Mouse (Mus musculus) midbrain, embryonic 16.5 days (tissue): Measurements from ENCODE around the gene 1110017D15Rik. TPM values are rescaled to one million over a fixed set of nuclear protein-coding genes. Genes with fewer than 3 reads are reported as not detected.

Experiments
- ATAC-seq: fragments of 200-750 bp; cut with Nextera tagmentation; 2 replicates; pipeline ENCODE4 v1.8.0; 2017; ENCODE audit warnings: moderate TSS enrichment
- H3K27ac ChIP-seq: fragments of 300-500 bp; sonication (generic); 2 replicates; pipeline ENCODE4 v1.5.1; 2014; ENCODE audit warnings: mild to moderate bottlenecking, low read length, mixed read lengths
- H3K27me3 ChIP-seq: fragments of 300-500 bp; sonication (generic); 2 replicates; pipeline ENCODE4 v1.6.1; 2014; ENCODE audit warnings: low read depth, low read length, mixed read lengths; ENCODE audit not compliant: control insufficient read depth, insufficient read depth
- H3K36me3 ChIP-seq: fragments of 300-500 bp; sonication (generic); 2 replicates; pipeline ENCODE4 v1.6.1; 2014; ENCODE audit warnings: mild to moderate bottlenecking, low read length, moderate library complexity, mixed read lengths; ENCODE audit not compliant: control insufficient read depth, insufficient read depth
- H3K4me1 ChIP-seq: fragments of 300-500 bp; sonication (generic); 2 replicates; pipeline ENCODE4 v1.6.1; 2014; ENCODE audit warnings: mild to moderate bottlenecking, low read length, mixed read lengths; ENCODE audit not compliant: control insufficient read depth, insufficient read depth
- H3K4me2 ChIP-seq: fragments of 300-500 bp; sonication (generic); 2 replicates; pipeline ENCODE4 v1.6.1; 2014; ENCODE audit warnings: mild to moderate bottlenecking, low read length, mixed read lengths
- H3K4me3 ChIP-seq: fragments of 300-500 bp; sonication (generic); 2 replicates; pipeline ENCODE4 v1.5.1; 2014; ENCODE audit warnings: low read depth, mild to moderate bottlenecking, low read length, moderate library complexity, mixed read lengths
- H3K9ac ChIP-seq: fragments of 300-500 bp; sonication (generic); 2 replicates; pipeline ENCODE4 v1.6.1; 2014; ENCODE audit warnings: low read depth, low read length, mixed read lengths
- H3K9me3 ChIP-seq: fragments of 300-500 bp; sonication (generic); replicated peaks from 2 replicates; pipeline ENCODE4 v1.6.1; 2014; ENCODE audit warnings: mild to moderate bottlenecking, low read length, mixed read lengths; ENCODE audit not compliant: control insufficient read depth, poor library complexity, severe bottlenecking
- WGBS: fragments of 180-500 bp; shearing (Covaris S2); extraction: QIAGEN DNeasy Blood & Tissue Kit; methylation state at CpG from one replicate; pipeline ENCODE4 v1.1.7; 2014; 5-methylcytosine and 5-hydroxymethylcytosine counted together
- polyA plus RNA-seq: library from polyadenylated mRNA; unstranded; fragments of >200 nt; fragmentation: Nextera tagmentation; extraction: Ambion mirVana; gene quantifications from 2 replicates; pipeline ENCODE4 v1.2.1, GENCODE M21; 2015

1110017D15Rik gene
- polyA plus RNA-seq, 1 experiment from 2014 or later = 18.5 TPM

GRCm38 (mm10) chr4:41498921-41499391 is 18.2 kb downstream of the 1110017D15Rik start:
- no peak for ATAC-seq
- H3K36me3 ChIP-seq = no peaks in the 10 kb centered on the region; the same call in 1 of the 2 replicates
- no peak overlapping the region for H3K27ac ChIP-seq
- 10% methylated on average over 43 of the region's 43 CpGs for WGBS
- peaks cover 49% of the 10 kb centered on the region for H3K27me3 ChIP-seq
- H3K9ac ChIP-seq = peak overlapping the region; percentile 53; the same call in 1 of the 2 replicates
- H3K4me3 ChIP-seq = peak overlapping the region; percentile 36
- no peaks in the 10 kb centered on the region for H3K9me3 ChIP-seq
- H3K4me2 ChIP-seq = peak overlapping the region; percentile 61
- H3K4me1 ChIP-seq = peaks cover 13% of the 10 kb centered on the region; the same call in 1 of the 2 replicates

GRCm38 (mm10) chr4:41497995-41498845 is 18.9 kb downstream of the 1110017D15Rik start:
- peak; percentile 4; the same call in 1 of the 2 replicates for ATAC-seq
- Histone ChIP-seq H3K27me3 (peaks cover 49% of the 10 kb centered on the region), H3K9ac (peak overlapping the region; percentile 54), H3K27ac (no peak overlapping the region), H3K9me3 (no peaks in the 10 kb centered on the region), H3K36me3 (no peaks in the 10 kb centered on the region; the same call in 1 of the 2 replicates), H3K4me2 (peak overlapping the region; percentile 61), H3K4me1 (peaks cover 13% of the 10 kb centered on the region; the same call in 1 of the 2 replicates), H3K4me3 (peak overlapping the region; percentile 36)
- 11% methylated on average over 72 of the region's 72 CpGs for WGBS

GRCm38 (mm10) chr4:41497579-41497978 is 19.6 kb downstream of the 1110017D15Rik start:
- no peaks in the 10 kb centered on the region for H3K9me3 ChIP-seq
- peaks cover 8% of the 10 kb centered on the region; the same call in 1 of the 2 replicates for H3K4me1 ChIP-seq
- peak overlapping the region; percentile 54 for H3K9ac ChIP-seq
- peak overlapping the region; percentile 61 for H3K4me2 ChIP-seq
- H3K4me3 ChIP-seq = peak overlapping the region; percentile 36
- no peaks in the 10 kb centered on the region; the same call in 1 of the 2 replicates for H3K36me3 ChIP-seq
- H3K27ac ChIP-seq = no peak overlapping the region
- H3K27me3 ChIP-seq = peaks cover 49% of the 10 kb centered on the region
- 6% methylated on average over 34 of the region's 34 CpGs for WGBS
- peak; percentile 29; the same call in 1 of the 2 replicates for ATAC-seq

- Histone ChIP-seq H3K27me3 (peaks cover 45% of the 10 kb centered on the region), H3K27ac (no peak overlapping the region), H3K4me3 (peak overlapping the region; percentile 36), H3K9me3 (no peaks in the 10 kb centered on the region), H3K36me3 (no peaks in the 10 kb centered on the region; the same call in 1 of the 2 replicates), H3K4me2 (peak overlapping the region; percentile 61), H3K4me1 (peaks cover 6% of the 10 kb centered on the region; the same call in 1 of the 2 replicates), H3K9ac (peak overlapping the region; percentile 54)
- no peak for ATAC-seq
- WGBS = 51% methylated on average over 5 of the region's 5 CpGs
Observed at GRCm38 (mm10) chr4:41497046-41497445, 20.1 kb downstream of the 1110017D15Rik start.

GRCm38 (mm10) chr4:41495850-41496249 is 21.3 kb downstream of the 1110017D15Rik start:
- WGBS = 65% methylated on average over 11 of the region's 11 CpGs

GRCm38 (mm10) chr4:41495076-41495475 is 22.1 kb downstream of the 1110017D15Rik start:
- no peak for ATAC-seq
- Histone ChIP-seq H3K4me2 (no peak overlapping the region), H3K27ac (peak overlapping the region; percentile 33; the same call in 1 of the 2 replicates), H3K4me3 (no peak overlapping the region), H3K27me3 (peaks cover 29% of the 10 kb centered on the region), H3K9me3 (no peaks in the 10 kb centered on the region), H3K9ac (no peak overlapping the region), H3K36me3 (no peaks in the 10 kb centered on the region; the same call in 1 of the 2 replicates), H3K4me1 (peaks cover 6% of the 10 kb centered on the region; the same call in 1 of the 2 replicates)
- 74% methylated on average over 4 of the region's 4 CpGs for WGBS

More at GRCm38 (mm10) chr4:41495850-41496249, 21.3 kb downstream of the 1110017D15Rik start:
- peak; percentile 47 for ATAC-seq
- no peaks in the 10 kb centered on the region; the same call in 1 of the 2 replicates for H3K36me3 ChIP-seq
- H3K27ac ChIP-seq = no peak overlapping the region
- H3K4me1 ChIP-seq = peaks cover 6% of the 10 kb centered on the region; the same call in 1 of the 2 replicates
- no peak overlapping the region for H3K9ac ChIP-seq
- no peak overlapping the region for H3K4me3 ChIP-seq
- peaks cover 36% of the 10 kb centered on the region for H3K27me3 ChIP-seq
- no peak overlapping the region for H3K4me2 ChIP-seq
- no peaks in the 10 kb centered on the region for H3K9me3 ChIP-seq

GRCm38 (mm10) chr4:41494378-41494777 is 22.8 kb downstream of the 1110017D15Rik start:
- 56% methylated on average over 3 of the region's 3 CpGs for WGBS
- Histone ChIP-seq H3K27me3 (peaks cover 22% of the 10 kb centered on the region), H3K4me3 (no peak overlapping the region), H3K9me3 (no peaks in the 10 kb centered on the region), H3K9ac (no peak overlapping the region), H3K4me1 (peaks cover 6% of the 10 kb centered on the region; the same call in 1 of the 2 replicates), H3K36me3 (no peaks in the 10 kb centered on the region; the same call in 1 of the 2 replicates), H3K27ac (no peak overlapping the region), H3K4me2 (no peak overlapping the region)
- ATAC-seq = no peak

- peaks cover 17% of the 10 kb centered on the region for H3K27me3 ChIP-seq
- H3K4me1 ChIP-seq = peaks cover 6% of the 10 kb centered on the region; the same call in 1 of the 2 replicates
- no peak overlapping the region for H3K27ac ChIP-seq
- H3K4me3 ChIP-seq = no peak overlapping the region
- H3K36me3 ChIP-seq = no peaks in the 10 kb centered on the region; the same call in 1 of the 2 replicates
- ATAC-seq = no peak
- 85% methylated on average over 3 of the region's 3 CpGs for WGBS
- no peak overlapping the region for H3K4me2 ChIP-seq
- H3K9me3 ChIP-seq = no peaks in the 10 kb centered on the region
- no peak overlapping the region for H3K9ac ChIP-seq
Observed at GRCm38 (mm10) chr4:41493464-41494116, 23.5 kb downstream of the 1110017D15Rik start.
